Mouse (Mus musculus) ES-Bruce4 (cell line): ENCODE results near the gene Ern2. TPM values are rescaled to one million over a fixed set of nuclear protein-coding genes. Genes with fewer than 3 reads are reported as not detected.

Experiments
- H3K27ac ChIP-seq: 2 replicates; pipeline ENCODE4 v1.5.1; 2012; ENCODE audit warnings: low read length, inconsistent platforms; ENCODE audit not compliant: insufficient read depth
- H3K27me3 ChIP-seq: 2 replicates; pipeline ENCODE4 v1.6.1; 2012; ENCODE audit warnings: mild to moderate bottlenecking, low read length, inconsistent platforms; ENCODE audit not compliant: control insufficient read depth, poor library complexity, insufficient read depth, severe bottlenecking
- H3K36me3 ChIP-seq: 2 replicates; pipeline ENCODE4 v1.6.1; 2012; ENCODE audit warnings: inconsistent platforms, mild to moderate bottlenecking, low read length, moderate library complexity; ENCODE audit not compliant: control insufficient read depth, poor library complexity, insufficient read depth, severe bottlenecking
- H3K4me1 ChIP-seq: one replicate; pipeline ENCODE4 v1.8.1; 2011; ENCODE audit warnings: low read length; ENCODE audit not compliant: control insufficient read depth, insufficient read depth
- H3K4me3 ChIP-seq: 2 replicates; pipeline ENCODE4 v1.5.1; 2011; ENCODE audit warnings: low read depth, mild to moderate bottlenecking, low read length
- H3K9ac ChIP-seq: 2 replicates; pipeline ENCODE4 v1.6.1; 2012; ENCODE audit warnings: low read depth, mild to moderate bottlenecking, inconsistent platforms; ENCODE audit not compliant: poor library complexity, severe bottlenecking
- H3K9me3 ChIP-seq: replicated peaks from 2 replicates; pipeline ENCODE4 v1.6.1; 2012; ENCODE audit warnings: mild to moderate bottlenecking, low read length, inconsistent platforms; ENCODE audit not compliant: control insufficient read depth, poor library complexity, insufficient read depth, severe bottlenecking
- CTCF ChIP-seq: IDR thresholded peaks from one replicate; pipeline ENCODE4 v1.8.1; 2011; ENCODE audit warnings: low read depth, low read length
- EP300 ChIP-seq: IDR thresholded peaks from 2 replicates; pipeline ENCODE4 v1.6.1; 2011; ENCODE audit warnings: low read depth, low read length; ENCODE audit not compliant: insufficient read depth
- POLR2A ChIP-seq: IDR thresholded peaks from one replicate; pipeline ENCODE4 v1.8.1; 2011; ENCODE audit warnings: low read length; ENCODE audit not compliant: insufficient read depth
- polyA plus RNA-seq: library from polyadenylated mRNA; stranded (reverse); fragments of >200 nt; gene quantifications from 2 replicates; pipeline ENCODE4 v1.2.4, GENCODE M21; 2011; ENCODE audit warnings: low read depth; ENCODE audit not compliant: missing spikeins, insufficient read depth, insufficient read length

Gene Ern2
- polyA plus RNA-seq, 1 experiment = not detected

DNA sequence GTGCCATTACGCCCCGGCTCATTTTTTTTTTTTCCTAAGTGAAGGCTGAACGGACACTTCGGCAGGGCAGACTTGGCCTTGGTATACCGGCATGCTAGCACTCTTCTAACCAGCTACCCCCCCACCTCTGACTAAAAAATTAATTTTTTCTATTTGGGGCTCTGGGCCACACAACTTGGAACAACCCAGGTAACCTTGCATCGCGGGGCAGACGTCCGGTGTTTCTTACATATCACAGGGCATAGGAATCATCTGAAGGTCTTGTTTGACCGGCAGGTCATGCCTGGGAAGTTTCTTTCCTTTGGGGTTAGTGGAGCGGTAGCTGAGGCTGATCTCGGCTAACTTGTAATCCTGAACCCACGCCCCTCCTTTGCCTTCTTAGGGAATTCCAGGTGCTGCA is 27.5 kb downstream of the Ern2 start:
- TF ChIP-seq CTCF (no peak), POLR2A (no peak), EP300 (no peak)
- H3K9ac ChIP-seq = peak overlapping the region; percentile 82

DNA sequence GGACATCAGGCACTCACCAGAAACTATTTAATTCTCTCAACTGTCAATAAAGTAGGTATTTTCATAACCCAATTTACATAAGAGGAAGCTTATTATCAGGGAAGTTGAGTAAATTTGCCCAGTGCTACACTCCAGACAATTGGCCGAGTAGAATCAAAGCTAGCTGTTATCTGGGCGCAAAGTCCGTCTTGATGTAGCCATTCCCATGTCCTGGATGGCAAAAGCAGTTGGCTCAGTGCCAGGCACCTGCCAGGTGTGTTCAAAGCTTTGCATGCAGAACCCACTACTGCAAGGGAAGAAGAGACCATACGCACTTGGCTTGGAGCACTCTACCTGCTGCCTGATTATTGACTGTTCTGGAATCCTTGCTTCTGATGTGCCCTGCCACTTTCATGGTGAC is 33.5 kb downstream of the Ern2 start:
- H3K9me3 ChIP-seq = no peaks in the 10 kb centered on the region
- TF ChIP-seq POLR2A (no peak), EP300 (no peak), CTCF (no peak)
- no peak overlapping the region for H3K4me3 ChIP-seq
- no peaks in the 10 kb centered on the region for H3K4me1 ChIP-seq
- no peak overlapping the region for H3K27ac ChIP-seq
- H3K27me3 ChIP-seq = no peaks in the 10 kb centered on the region
- no peak overlapping the region for H3K9ac ChIP-seq
- H3K36me3 ChIP-seq = peaks cover 12% of the 10 kb centered on the region

More for the DNA sequence above, 27.5 kb downstream of the Ern2 start:
- Histone ChIP-seq H3K4me1 (no peaks in the 10 kb centered on the region), H3K4me3 (peak overlapping the region; percentile 89), H3K9me3 (no peaks in the 10 kb centered on the region), H3K36me3 (peaks cover 28% of the 10 kb centered on the region), H3K27ac (peak overlapping the region; percentile 86), H3K27me3 (no peaks in the 10 kb centered on the region)

DNA sequence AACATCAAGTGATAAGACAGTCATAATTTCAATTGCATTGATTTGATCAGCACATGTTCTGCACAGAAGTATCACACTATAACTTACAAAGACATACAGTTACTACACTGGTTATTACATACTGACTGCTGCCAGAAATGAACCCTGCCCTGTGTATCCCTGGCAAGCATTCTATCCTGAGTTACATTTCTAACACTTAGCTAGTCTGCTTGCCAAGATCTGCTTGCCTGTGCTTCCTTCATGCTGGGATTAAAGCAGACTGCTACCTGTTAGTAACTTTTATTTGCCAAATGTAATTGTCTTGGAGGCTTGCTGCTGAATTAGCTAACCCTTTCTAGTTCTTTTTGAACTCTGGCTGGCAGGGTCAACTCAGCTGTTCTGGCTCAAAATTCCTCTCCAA is 45.0 kb downstream of the Ern2 start:
- peaks cover 38% of the 10 kb centered on the region for H3K36me3 ChIP-seq
- H3K4me3 ChIP-seq = no peak overlapping the region
- H3K27ac ChIP-seq = no peak overlapping the region
- no peaks in the 10 kb centered on the region for H3K4me1 ChIP-seq
- no peaks in the 10 kb centered on the region for H3K9me3 ChIP-seq
- no peaks in the 10 kb centered on the region for H3K27me3 ChIP-seq
- no peak overlapping the region for H3K9ac ChIP-seq
- TF ChIP-seq CTCF (no peak), EP300 (no peak), POLR2A (no peak)

DNA sequence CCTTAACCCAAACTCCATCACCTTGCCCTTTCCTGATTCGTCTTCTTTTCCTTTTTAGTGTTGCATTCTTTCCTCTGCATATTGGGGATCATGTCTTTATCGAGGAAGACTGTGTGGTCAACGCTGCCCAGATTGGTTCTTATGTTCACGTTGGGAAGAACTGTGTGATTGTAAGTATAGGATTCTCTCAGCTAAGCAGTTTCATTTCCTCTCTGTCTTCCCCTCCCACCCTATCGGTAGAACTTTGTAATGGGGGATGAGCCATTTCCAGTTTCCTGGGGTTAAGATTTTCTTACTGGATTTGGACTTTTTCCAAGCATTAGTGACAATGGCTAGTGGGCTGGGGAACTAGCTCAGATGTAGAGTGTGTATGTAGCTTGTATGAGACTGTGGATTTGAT is 47.8 kb downstream of the Ern2 start:
- Histone ChIP-seq H3K4me3 (no peak overlapping the region), H3K27ac (no peak overlapping the region), H3K36me3 (peaks cover 28% of the 10 kb centered on the region), H3K27me3 (no peaks in the 10 kb centered on the region), H3K9me3 (no peaks in the 10 kb centered on the region), H3K9ac (no peak overlapping the region), H3K4me1 (no peaks in the 10 kb centered on the region)
- TF ChIP-seq EP300 = no peak
- no peak for TF ChIP-seq POLR2A
- TF ChIP-seq CTCF = no peak

DNA sequence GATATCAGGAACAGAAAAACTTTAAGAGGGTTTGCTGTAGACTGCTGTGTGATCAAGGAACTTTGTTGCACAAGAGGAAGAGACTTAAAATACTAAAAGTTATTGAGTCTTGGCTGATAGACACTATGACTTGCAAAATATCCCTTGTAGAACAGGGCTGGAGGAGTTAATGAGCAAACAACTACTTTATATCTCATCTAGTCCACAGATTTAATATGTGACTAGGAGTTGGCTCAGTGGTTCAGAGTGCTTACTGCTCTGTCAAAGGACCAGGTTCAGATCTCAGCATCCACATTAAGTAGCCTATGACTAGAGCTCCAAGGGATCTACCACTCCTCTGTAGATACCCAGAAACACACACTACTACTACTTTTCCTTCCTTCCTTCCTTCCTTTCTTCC is 48.9 kb downstream of the Ern2 start:
- Histone ChIP-seq H3K9me3 (no peaks in the 10 kb centered on the region), H3K36me3 (peaks cover 23% of the 10 kb centered on the region), H3K4me3 (no peak overlapping the region), H3K27ac (no peak overlapping the region), H3K9ac (no peak overlapping the region), H3K27me3 (no peaks in the 10 kb centered on the region), H3K4me1 (no peaks in the 10 kb centered on the region)
- TF ChIP-seq EP300 (no peak), POLR2A (no peak), CTCF (no peak)

DNA sequence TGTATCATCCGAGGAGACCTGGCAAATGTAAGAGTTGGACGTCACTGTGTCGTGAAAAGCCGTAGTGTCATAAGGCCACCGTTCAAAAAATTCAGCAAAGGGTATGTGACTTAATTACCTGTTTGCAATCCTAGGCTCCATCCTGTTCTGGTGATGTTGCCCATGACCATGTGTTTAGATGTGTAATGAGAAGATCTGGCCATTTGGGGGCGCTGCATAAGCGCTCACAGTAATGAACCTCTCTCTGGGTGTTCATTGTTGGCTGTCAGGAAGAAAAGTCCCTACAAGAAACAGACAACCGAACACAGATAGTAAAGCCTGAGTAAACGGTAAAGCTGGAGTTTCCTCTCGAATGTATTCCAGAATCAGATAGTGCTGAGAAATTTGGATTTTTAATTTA is 50.9 kb downstream of the Ern2 start:
- Histone ChIP-seq H3K27ac (no peak overlapping the region), H3K27me3 (no peaks in the 10 kb centered on the region), H3K4me1 (no peaks in the 10 kb centered on the region), H3K9me3 (no peaks in the 10 kb centered on the region), H3K36me3 (peaks cover 19% of the 10 kb centered on the region), H3K4me3 (no peak overlapping the region), H3K9ac (no peak overlapping the region)
- TF ChIP-seq POLR2A (no peak), EP300 (no peak), CTCF (no peak)
